Mouse (Mus musculus) hindlimb bud, embryonic 11.5 days (tissue): ENCODE measurements around the gene Zc3h4.

Source experiments
- DNase-seq: peaks from one replicate; pipeline ENCODE4 v3.0.0-alpha.2; 2012; ENCODE audit warnings: low read depth, low spot score; ENCODE audit errors: extremely low spot score

The Zc3h4 gene

GRCm38 (mm10) chr7:16426129-16426729 lies 25.5 kb downstream of the Zc3h4 start:
- DNase-seq: no peak

GRCm38 (mm10) chr7:16433352-16433971 lies 32.8 kb downstream of the Zc3h4 start:
- no peak for DNase-seq

DNA sequence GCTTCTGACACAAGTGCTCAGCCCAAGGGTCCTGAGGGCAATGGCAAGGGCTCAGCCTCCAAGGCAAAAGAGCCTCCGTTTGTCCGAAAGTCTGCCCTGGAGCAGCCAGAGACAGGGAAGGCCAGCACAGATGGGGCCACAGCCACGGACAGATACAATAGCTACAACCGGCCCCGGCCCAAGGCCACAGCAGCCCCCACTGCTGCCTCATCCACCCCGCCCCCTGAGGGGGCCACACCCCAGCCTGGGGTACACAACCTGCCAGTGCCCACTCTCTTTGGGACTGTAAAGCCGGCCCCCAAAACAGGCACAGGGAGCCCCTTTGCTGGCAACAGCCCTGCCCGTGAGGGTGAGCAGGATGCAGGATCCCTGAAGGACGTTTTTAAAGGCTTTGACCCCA lies 34.4 kb downstream of the Zc3h4 start:
- DNase-seq: no peak

- DNase-seq: no peak
These were observed 40.5 kb downstream of the Zc3h4 start for GRCm38 (mm10) chr7:16441241-16441640.

GRCm38 (mm10) chr7:16451656-16452055 lies 50.9 kb downstream of the Zc3h4 start:
- DNase-seq: no peak

DNA sequence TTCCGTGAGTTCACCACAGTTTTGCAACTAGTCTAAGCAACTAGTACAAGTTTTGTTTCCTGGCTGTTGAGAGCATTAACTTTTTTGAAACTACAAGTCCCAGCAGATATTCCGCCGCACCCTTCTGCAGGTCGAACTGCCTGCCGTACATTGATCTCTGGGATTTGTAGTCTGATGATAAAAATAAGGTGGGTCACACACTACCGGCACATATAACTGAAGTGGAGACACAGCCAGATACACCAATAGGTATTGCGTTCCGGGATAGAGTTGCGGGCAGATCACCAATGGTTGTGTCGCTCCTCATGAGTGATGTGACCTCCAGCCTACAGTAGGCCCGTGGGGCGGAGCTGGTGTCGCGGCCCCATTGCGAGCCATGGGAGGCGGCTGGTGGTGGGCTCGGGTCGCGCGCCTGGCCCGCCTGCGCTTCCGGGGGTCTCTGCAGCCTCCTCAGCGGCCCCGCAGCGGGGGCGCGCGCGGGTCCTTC lies 51.9 kb downstream of the Zc3h4 start, which contains the start of gene Tmem160:
TSS of gene Tmem160 (plus strand) at position 193 of the 487 bp plus-strand sequence.
- DNase-seq: peak; percentile 77

GRCm38 (mm10) chr7:16453118-16453711 lies 52.5 kb downstream of the Zc3h4 start:
- peak; percentile 41 for DNase-seq

- no peak for DNase-seq
These were observed 54.3 kb downstream of the Zc3h4 start for GRCm38 (mm10) chr7:16455016-16455415.

- no peak for DNase-seq
These were observed 55.6 kb downstream of the Zc3h4 start for GRCm38 (mm10) chr7:16456289-16456688.

DNA sequence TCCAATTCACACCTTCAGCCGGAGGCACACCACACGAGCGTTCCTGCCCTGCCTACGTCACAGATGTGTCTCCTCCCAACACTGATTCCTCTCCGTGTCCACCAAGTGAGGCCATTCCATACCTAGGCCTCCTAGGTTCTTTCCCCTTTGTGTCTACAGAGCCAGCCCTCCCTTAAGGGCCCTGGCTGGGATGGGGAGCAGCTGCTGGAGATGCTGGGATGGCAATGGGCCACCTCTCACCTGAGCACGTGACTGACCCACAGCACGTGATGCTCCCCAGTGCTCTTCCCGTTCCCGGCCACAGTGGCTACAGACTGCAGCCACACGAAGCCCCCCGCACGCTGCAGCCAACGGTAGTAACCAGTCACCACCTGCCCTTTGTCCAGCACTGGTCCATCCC lies 59.9 kb downstream of the Zc3h4 start:
- no peak for DNase-seq

DNA sequence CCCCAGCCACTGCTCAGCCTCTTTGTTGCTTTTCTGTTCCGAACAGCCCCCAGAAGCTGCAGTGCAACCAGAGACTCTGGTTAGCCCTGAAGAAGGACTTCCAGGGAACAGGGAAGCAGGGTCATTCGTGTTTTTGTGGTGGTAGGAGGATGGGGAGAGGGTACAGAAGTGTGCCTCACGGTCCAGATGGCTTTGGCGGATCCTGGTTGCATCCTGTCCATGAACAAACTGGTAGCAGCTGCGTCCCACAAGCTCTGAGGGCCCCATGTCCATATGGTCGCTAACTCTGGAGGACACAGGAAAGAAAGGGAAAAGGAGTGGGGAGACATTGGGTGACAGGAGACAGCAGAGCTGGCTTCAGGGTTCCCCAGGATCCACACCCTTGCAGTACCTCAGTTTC lies 60.4 kb downstream of the Zc3h4 start:
- no peak for DNase-seq

- DNase-seq: no peak
These were observed 61.0 kb downstream of the Zc3h4 start for GRCm38 (mm10) chr7:16461705-16462104.

DNA sequence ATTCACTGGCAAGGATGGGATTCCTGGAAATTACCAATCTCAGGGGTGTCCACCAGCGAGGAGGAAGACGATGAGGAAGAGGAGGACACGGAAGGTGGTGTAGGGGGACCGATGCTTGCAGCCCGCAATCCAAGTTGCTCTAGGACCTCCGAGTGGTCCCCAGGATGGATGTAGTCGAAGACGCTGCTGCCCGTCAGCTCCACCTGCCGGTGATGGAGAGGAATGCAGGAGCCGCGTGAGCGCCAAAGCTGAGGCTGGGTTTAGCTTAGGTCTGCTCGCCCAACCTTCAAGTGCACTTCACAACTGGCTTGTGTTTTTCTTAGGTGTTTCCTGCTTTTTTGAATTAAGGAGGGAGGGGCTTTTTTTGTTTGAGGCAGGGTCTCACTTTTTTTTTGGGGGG lies 62.5 kb downstream of the Zc3h4 start:
- peak; percentile 66 for DNase-seq

GRCm38 (mm10) chr7:16465160-16465559 lies 64.5 kb downstream of the Zc3h4 start:
- peak; percentile 44 for DNase-seq

DNA sequence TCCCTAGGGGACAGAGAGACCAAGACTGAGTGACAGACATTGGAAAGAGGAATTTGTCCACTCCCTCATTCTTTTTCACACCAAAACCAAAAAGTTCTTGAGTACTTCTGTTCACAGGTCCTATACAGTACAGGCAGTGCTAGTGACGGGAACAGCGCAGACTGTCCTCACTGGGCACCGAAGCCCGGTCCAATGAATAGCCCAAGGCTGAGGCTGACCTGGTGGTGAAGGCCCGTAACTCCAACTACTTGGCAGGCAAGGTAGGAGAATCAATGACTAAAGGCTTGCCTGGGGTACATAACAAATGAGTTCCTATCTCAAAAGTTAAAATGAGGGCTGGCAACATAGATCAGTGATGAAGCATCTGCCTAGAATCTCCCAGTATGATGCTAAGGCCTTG lies 64.9 kb downstream of the Zc3h4 start:
- no peak for DNase-seq

GRCm38 (mm10) chr7:16466565-16466964 lies 65.9 kb downstream of the Zc3h4 start:
- DNase-seq: no peak

DNA sequence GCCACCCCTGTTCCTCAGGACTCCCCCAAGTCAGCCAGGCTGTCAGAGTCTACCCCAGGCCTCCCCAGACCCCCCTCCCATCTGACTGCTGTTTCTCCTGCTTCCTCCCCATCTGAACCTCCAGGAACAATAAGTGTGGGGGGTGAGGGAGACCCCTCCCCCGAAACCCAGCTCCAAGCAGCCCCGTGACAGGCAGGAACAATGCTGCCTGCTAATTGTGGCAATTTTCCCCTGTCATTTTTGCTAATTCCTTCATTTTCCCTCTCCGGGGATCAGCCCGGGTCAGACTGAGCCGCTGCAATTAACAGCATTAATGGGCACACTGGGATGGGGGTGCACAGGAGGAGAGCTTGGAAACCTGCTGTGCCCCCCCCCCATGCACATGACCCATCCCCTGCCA lies 67.4 kb downstream of the Zc3h4 start:
- no peak for DNase-seq

GRCm38 (mm10) chr7:16471549-16471948 lies 70.8 kb downstream of the Zc3h4 start:
- DNase-seq: no peak

GRCm38 (mm10) chr7:16472116-16472709 lies 71.5 kb downstream of the Zc3h4 start:
- DNase-seq: no peak

DNA sequence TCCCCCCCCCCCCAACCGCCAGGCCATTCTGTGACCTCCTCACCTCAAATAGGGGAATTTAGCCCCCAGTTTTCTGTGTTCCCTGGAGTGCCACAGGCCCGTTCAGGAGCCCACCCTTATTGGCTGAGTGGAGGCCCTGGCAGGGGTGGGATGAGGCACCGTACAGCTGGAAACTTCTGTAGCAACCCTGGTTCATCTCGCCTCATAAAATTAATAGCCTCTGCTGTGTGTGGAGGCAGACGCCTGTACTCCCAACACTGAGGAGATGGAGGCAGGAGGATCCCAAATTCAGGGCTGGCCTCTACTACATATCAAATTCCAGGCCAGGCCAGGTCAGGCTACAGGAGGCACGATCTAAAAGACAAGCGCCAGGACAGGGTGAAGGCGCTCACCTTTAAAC lies 73.1 kb downstream of the Zc3h4 start:
- DNase-seq: no peak

DNA sequence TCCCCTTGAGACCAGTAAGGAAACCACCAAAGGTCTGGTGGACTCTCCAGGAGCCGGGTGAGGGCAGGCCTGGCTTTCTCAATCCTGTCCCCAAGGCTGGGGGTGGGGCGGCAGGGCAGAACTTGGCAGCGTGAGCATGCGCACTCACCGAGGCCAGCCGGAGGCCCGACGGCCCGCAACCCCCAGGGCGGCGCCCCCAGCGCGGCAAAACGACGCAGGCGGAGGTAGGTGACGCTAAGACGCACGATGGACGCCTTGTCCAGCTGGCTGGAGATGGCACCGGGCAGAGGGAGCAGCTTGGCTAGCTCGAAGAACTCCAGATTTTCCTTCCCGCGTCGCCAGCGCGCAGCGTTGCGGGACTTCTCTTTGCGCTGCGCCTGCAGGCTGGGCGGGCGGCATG lies 73.7 kb downstream of the Zc3h4 start:
- no peak for DNase-seq

DNA sequence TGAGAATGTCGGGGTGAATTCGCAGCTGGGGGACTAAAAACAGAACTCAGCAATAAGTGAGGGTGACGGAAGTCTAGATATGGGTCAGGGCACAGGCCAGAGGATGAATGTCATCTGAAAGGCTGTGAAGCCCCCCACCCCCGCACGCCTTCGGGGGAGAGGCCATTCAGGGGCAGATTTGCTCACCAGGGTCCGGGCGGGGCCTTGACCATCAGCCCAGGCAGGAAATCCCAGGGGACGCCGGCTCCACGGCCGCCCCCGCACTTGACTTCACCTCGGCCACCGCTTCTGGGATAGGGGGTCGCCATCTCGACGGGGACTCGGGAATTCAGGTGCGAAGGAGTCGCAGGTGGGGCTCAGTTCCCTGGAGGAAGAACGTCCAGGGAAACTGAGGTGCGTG lies 74.6 kb downstream of the Zc3h4 start:
- no peak for DNase-seq
